Mouse (Mus musculus) left cerebral cortex, postnatal 4 days (tissue): ENCODE data around the gene Ikzf3. TPM values are rescaled to one million over a fixed set of nuclear protein-coding genes. Genes with fewer than 3 reads are reported as not detected.

Source experiments
- DNase-seq: peaks from one replicate; pipeline ENCODE4 v3.0.0-alpha.2; 2022
- intact Hi-C: fragments of 180-260 bp; cut with DNase I; formaldehyde crosslinking; loops from one replicate; pipeline ENCODE4 v1.15.1; 2025
- total RNA-seq, 2 experiments: library from RNA; stranded (reverse); gene quantifications; 2 replicates each; pipeline ENCODE4 v1.2.3; 2021

Gene Ikzf3
- total RNA-seq, 2 experiments from 2014 or later = 0.38 to 0.46 TPM

DNA sequence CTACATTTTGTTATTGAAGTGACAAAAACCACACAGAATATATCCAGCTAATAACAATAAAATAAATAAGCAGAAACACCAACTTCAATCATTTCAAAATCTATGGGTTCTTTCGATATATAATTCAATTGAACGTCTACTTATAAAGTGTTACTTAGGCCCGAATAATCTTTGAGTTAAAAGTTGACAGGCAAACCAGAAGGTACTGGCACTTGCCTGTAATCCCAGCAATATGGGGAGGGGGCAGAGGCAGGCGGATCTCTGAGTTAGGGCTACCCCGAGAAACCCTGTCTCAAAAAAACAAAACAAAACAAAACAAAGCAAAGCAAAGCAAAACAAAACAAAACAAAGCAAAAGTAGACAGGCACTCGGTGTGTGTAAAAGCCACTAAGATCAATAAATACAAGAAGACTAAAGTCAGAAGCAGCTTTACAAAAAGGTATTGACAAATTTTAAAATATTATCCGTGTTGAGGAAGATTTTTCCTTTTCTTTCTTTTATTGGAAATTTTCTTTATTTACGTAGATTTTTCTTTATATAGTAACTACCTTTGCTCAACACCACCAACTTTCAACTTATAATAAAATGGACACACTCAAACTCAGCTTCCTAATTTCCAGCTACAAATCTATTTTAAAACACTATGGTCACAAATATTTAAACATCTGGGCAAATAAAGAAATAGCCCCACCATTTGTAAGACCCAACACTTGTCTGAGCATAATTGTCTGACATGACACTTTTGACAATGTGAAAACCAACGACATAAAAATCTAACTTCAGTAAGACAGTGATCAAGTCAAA is 70.0 kb downstream of the Ikzf3 start:
- no peak for DNase-seq
- intact Hi-C loops = no loop called here

GRCm38 (mm10) chr11:98474967-98475366 is 70.9 kb downstream of the Ikzf3 start:
- intact Hi-C loops = no loop called here

DNA sequence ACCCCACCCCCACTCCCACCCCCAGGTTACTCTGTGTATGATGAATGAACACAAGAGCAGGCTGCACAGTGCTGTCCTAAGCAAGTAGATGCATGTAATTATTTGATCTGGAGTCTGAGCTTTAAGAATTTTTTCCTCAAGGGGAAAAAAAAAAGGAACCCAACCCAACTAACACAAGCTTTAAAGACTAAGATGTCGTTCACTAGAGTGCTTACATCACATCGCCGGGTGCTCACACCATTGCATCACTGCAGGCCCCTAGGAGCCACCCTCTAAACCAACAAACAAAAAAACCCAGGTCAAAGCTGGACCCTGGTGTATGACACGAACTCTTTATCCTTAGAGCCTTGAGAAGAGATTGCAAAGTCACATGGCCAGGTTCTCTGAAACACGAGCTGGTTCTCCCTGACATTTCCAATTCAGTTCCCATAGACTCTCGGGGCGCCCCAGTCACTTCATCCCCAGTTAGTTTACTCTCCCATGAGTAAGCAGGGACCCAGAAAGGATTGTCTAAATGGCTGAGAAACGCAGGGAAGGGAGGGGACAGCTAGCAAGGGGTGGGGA is 71.8 kb downstream of the Ikzf3 start:
- intact Hi-C loops = no loop called here
- DNase-seq = no peak

More at GRCm38 (mm10) chr11:98474967-98475366, 70.9 kb downstream of the Ikzf3 start:
- no peak for DNase-seq

GRCm38 (mm10) chr11:98472696-98473095 is 73.1 kb downstream of the Ikzf3 start:
- intact Hi-C loops = no loop called here
- DNase-seq = no peak

DNA sequence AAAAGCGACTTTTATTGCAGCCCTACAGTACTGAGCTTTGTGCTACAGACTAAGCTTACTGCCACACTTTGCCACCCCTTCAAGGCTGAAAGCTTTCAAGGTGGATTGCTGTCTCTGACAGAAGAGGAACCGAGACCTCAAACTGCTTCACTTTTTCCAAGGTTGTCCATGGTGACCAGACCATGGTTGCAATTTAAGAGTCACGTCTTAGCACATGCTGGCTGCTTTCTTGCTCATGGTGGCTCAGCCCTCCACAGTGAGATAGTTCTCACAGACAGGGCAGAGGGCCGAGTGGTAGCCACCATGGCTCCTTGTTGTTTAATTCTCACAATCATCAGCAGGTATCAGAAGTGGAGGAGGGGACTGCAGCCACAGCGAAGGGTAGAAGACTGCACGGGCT is 75.0 kb downstream of the Ikzf3 start:
- intact Hi-C loops = no loop called here
- DNase-seq = no peak

DNA sequence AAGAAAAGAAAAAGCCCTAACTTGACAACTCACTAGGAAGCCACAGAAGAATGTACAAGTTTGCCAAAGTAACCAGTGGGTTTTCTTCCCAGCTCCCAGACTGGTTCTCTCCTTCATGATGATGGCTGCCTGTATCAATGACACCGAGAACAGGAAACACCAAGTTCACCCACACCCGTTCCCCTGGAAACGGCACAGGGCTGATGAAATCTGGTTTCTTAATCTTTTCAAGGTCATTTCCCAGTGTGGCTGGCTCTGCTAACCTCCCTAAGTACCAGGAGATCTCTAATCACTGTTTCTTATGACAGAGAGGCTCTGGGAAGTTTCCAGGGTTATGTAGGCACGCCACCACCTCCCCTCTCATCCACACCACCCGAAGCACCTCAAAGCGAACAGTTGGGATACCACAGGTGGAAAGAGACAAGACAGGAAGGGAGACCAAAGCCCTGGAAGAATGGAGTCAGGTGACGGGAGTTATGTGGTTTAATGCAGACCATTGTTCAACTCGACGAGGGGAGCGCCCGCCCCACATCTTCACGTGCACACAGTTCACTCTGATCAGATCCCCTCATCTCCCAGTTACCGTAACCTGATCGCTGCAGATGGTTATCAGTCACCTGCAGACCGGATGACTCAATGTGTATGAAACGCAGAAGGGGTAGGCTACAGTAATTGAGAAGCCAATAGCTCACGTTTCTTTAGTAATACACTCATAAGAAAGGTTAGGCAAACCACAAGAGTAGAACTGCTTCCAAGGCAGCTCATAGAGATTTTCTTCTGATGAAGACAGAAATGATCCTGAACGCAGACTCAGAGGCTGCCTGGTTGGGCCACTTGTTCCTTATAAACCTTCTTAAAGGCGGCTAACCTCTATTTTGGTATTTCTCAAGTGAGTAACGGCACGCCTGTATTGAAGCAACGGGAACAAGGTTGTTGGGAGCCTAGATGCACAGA is 75.8 kb downstream of the Ikzf3 start:
- no peak for DNase-seq
- intact Hi-C loops = no loop called here

- intact Hi-C loops = no loop called here
- no peak for DNase-seq
Observed at GRCm38 (mm10) chr11:98464516-98464915, 81.3 kb downstream of the Ikzf3 start.

GRCm38 (mm10) chr11:98463911-98464310 is 81.9 kb downstream of the Ikzf3 start:
- DNase-seq = no peak
- intact Hi-C loops = no loop called here

- DNase-seq = no peak
- intact Hi-C loops = no loop called here
Observed at GRCm38 (mm10) chr11:98462255-98462654, 83.6 kb downstream of the Ikzf3 start.

DNA sequence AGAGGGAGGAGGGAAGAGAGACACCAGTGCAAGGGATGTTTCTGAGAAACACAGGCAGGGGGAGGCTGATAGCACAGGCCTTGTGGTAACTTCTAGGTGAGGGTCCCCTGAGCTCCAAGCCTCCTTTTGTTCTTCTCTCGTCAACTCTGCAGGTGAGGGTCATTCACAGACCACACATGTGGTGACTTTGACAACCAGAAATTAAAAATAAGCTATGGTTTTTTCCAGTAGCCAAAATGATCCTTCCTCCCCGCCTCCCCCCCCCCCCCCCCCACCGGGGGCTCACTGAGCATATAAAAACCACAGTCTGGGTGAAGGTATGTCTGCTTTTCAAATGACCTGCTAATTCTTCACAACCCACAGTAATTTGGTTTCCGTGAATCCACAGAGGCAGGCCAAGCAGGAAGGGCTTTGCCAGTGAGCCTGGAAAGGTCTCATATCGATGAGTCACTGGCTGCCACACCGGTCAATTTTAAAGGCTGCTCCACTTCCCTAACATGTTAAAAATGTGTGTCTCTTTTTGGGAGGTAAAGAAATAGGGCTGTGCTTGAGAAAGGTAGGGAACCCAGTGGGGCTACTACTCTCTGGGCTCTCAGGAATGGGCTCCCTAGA is 84.6 kb downstream of the Ikzf3 start:
- intact Hi-C loops = no loop called here
- no peak for DNase-seq

- no peak for DNase-seq
- intact Hi-C loops = loop anchor here (5.0 kb wide), 1 partner anchor 198 kb away; no protein-coding TSS in a partner anchor
Observed at GRCm38 (mm10) chr11:98459860-98460259, 86.0 kb downstream of the Ikzf3 start.

GRCm38 (mm10) chr11:98459071-98459741 is 86.6 kb downstream of the Ikzf3 start:
- intact Hi-C loops = loop anchor here (5.0 kb wide), 1 partner anchor 197 kb away; no protein-coding TSS in a partner anchor
- no peak for DNase-seq

- intact Hi-C loops = loop anchor here (5.0 kb wide), 1 partner anchor 196 kb away; no protein-coding TSS in a partner anchor
- no peak for DNase-seq
Observed at GRCm38 (mm10) chr11:98458121-98458990, 87.5 kb downstream of the Ikzf3 start.

GRCm38 (mm10) chr11:98457367-98458120 is 88.3 kb downstream of the Ikzf3 start:
- intact Hi-C loops = loop anchor here (5.0 kb wide), 1 partner anchor 195 kb away; no protein-coding TSS in a partner anchor
- DNase-seq = peak; percentile 86

- DNase-seq = no peak
- intact Hi-C loops = loop anchor here (5.0 kb wide), 1 partner anchor 195 kb away; no protein-coding TSS in a partner anchor
Observed at GRCm38 (mm10) chr11:98456945-98457344, 88.9 kb downstream of the Ikzf3 start.

- intact Hi-C loops = loop anchor here (5.0 kb wide), 1 partner anchor 194 kb away; no protein-coding TSS in a partner anchor
- DNase-seq = no peak
Observed at GRCm38 (mm10) chr11:98456545-98456944, 89.3 kb downstream of the Ikzf3 start.

GRCm38 (mm10) chr11:98455484-98455883 is 90.3 kb downstream of the Ikzf3 start:
- intact Hi-C loops = loop anchor here (5.0 kb wide), 1 partner anchor 193 kb away; no protein-coding TSS in a partner anchor
- no peak for DNase-seq
